Mouse (Mus musculus): Measurements from ENCODE around the gene Lonp1.

Lonp1 gene

GRCm38 (mm10) chr17:56588921-56589320 is 37.8 kb downstream of the Lonp1 start:
- DNase-seq (ENCODE audit: low spot score): no peak

DNA sequence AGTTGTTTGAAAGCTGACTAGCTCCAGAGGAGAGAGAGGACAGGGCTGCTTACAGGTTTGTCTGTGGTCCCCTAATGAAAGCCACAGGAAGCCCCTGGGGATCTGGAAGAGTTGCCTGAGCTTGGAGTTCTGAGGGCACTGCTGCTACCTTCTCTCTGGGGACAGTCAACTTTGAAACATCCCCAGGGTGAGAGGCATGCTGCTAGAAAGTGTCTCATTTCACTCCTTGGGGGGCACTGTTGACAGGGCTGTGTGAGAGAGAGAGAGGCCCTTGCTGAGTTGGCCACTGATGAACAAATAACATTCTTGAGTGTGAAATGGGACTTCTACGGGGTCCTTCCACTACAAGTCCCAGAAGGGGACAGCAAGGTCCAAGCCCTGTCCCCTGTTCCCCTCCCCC is 38.9 kb downstream of the Lonp1 start:
- no peak for DNase-seq (ENCODE audit: low spot score)

DNA sequence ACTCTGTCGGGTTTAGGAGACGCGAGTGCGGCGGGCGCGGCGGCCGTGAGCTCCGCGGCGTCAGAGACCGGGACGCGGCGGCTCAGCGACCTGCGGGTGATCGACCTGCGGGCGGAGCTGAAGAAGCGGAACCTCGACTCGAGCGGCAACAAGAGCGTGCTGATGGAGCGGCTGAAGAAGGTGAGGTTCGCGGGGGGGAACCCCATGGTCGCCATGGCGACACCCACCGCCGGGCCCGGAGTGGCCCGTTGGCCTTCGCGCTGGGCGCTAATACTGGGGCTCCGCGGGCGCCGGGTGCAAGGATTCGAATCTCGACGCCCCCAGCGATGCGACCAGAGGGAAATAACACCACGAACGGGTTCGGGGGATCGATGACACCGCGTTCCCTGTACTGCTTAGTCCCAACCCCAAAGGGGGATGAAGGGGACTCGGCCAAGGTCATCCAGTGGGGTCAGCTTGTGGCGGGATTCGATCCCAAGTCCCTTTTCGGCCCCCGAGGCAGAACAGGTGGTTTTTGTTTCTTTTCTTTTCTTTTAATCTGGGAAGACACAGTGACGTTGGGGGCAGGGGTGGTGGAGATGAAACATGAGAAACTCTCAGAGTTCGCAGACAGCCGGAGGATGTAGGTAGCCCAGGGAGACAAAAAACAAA is 41.4 kb downstream of the Lonp1 start:
- no peak for DNase-seq (ENCODE audit: low spot score)

DNA sequence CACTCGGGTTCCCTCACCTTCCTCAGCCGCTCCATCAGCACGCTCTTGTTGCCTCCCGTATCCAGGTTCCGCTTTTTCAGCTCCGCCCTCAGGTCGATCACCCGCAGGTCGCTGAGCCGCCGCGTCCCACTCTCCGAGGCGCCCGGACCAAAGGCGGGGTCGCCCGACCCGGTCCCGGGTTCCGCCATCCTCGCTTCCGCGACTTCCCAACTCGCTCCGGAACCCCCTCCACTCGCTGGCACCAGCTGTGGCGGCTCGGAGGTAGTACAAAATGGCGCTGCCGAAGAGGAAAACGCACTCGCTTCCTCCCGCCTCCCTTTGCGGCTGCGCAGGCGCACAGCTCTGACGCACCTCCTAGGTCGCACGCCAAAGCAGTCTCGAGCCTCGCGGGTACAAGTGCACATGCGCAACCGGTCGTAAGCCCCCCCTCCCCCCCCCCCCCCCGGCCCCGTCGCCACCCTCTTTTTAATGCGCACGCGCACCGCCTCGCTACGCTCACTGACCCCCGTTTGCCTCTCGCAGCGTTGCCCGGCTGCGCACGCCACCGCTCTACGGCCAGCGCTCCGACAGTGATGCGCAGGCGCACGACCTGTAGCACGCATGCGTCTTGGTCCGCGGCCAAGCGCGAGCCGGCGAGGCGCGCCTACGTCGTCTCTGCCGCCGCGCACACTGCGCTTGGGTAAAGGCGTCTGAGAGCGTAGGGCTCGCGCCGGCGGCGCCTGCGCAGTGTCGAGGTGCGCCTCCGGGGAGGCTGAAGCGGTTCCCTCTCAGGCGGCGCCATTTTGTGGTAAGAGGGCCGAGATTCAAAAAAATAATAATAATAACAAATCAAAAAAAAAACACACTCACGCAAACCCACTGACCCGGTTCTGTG is 42.2 kb downstream of the Lonp1 start, which contains the start of the genes Safb2 and Safb:
Gene Safb2, minus strand, starts transcription at position 329 of the 874 bp plus-strand sequence.
Gene Safb, plus strand, starts transcription at position 569 of the 874 bp plus-strand sequence.
- peak; percentile 98 for DNase-seq (ENCODE audit: low spot score)

DNA sequence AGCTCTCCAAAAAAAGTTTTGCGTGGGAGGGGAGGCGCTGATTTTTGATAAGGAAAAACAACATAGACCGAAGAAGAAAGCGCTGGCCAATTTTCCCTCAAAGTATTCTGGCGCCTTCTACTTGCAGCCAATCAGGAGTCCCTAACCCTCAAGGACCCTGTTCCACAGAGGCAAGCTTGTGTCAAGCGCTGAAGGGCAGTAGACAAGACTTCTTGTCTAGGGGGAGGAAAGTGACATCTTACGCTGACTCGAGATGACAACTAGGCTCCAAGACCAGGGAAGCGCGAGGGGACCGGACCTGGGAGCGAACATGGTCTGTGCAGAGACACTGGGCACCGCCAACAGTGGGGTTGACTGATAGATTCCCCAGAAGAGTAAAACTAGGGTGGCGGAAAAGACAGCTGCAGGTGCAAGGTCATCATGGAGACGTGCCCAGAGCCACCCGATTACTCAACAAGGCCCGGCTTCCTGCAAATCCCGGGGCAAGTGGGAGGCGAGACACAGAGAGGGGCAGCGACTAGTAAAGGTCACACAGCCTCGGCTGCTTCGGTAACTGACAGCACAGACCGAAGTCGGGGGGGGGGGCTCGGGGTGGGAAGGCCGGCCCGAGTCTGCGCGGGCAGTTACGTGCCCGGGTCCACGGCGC is 43.0 kb downstream of the Lonp1 start:
- peak; percentile 28 for DNase-seq (ENCODE audit: low spot score)

- no peak for DNase-seq (ENCODE audit: low spot score)
These were observed 43.6 kb downstream of the Lonp1 start for GRCm38 (mm10) chr17:56583071-56583470.

GRCm38 (mm10) chr17:56572939-56573338 is 53.7 kb downstream of the Lonp1 start:
- no peak for DNase-seq (ENCODE audit: low spot score)

DNA sequence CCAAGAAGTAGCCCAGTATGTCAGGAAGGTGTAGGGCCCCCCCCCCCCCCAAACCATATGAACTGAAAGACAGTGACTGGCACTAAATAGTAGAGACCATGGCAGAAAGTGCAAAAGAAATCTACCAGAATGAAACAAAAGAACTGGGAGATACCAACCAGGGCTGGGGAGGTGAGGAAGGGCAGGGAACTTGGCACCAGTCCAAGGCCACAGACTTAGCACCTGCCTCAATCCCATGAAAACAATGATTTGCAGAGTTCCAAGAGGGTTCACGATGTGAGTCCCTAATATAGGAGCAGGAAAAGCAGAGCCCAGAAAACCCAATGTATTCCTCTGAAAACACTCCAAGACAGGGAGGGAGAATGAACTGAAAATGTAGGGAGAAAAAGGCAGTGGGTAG is 54.5 kb downstream of the Lonp1 start:
- no peak for DNase-seq (ENCODE audit: low spot score)

- DNase-seq (ENCODE audit: low spot score): no peak
These were observed 56.4 kb downstream of the Lonp1 start for GRCm38 (mm10) chr17:56570287-56570686.

GRCm38 (mm10) chr17:56567370-56567769 is 59.3 kb downstream of the Lonp1 start:
- DNase-seq (ENCODE audit: low spot score): no peak

GRCm38 (mm10) chr17:56566918-56567317 is 59.8 kb downstream of the Lonp1 start:
- DNase-seq (ENCODE audit: low spot score): no peak

DNA sequence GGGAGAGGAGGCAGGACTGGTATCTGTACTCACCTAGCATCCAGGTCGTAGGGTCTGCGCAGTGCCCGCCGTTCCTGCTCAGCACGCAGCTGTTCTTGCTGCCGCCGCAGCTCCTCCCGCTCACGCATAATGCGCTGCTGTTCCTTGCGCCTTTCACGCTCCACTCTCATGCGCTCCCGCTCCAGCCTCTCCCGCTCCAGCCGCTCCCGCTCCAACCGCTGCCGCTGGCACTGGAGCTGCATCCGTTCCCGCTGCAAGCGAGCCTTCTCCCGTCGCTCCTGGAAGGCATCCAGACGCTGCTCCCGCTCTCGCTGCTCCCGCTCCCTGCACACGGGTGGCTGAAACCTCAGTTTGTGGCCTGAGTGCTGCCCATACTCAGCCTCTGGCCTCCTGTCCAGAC is 60.4 kb downstream of the Lonp1 start:
- DNase-seq (ENCODE audit: low spot score): no peak

All from left cerebral cortex, adult 11 months (tissue).